Mouse (Mus musculus): ENCODE measurements around the gene Dvl3.

Gene Dvl3

GRCm38 (mm10) chr16:20547423-20547822 is 30.6 kb downstream of the Dvl3 start:
- DNase-seq (ENCODE audit: low read depth), result no peak

GRCm38 (mm10) chr16:20548096-20548948 is 31.5 kb downstream of the Dvl3 start, which contains the start of gene Abcf3:
Gene Abcf3, plus strand, starts transcription at chr16:20548577.
- peak; percentile 100 for DNase-seq (ENCODE audit: low read depth)

GRCm38 (mm10) chr16:20549161-20549560 is 32.4 kb downstream of the Dvl3 start:
- no peak for DNase-seq (ENCODE audit: low read depth)

- no peak for DNase-seq (ENCODE audit: low read depth)
Measured at GRCm38 (mm10) chr16:20551691-20552090, 34.9 kb downstream of the Dvl3 start.

- no peak for DNase-seq (ENCODE audit: low read depth)
Measured at GRCm38 (mm10) chr16:20552594-20552993, 35.8 kb downstream of the Dvl3 start.

GRCm38 (mm10) chr16:20555000-20555399 is 38.2 kb downstream of the Dvl3 start:
- no peak for DNase-seq (ENCODE audit: low read depth)

GRCm38 (mm10) chr16:20557381-20557780 is 40.6 kb downstream of the Dvl3 start:
- no peak for DNase-seq (ENCODE audit: low read depth)

- no peak for DNase-seq (ENCODE audit: low read depth)
Measured at GRCm38 (mm10) chr16:20565075-20565474, 48.3 kb downstream of the Dvl3 start.
